Comparison of ENCODE assay signal across 30 mouse cellular contexts in genomic region chr1:136428981-136429380, GRCm38 (mm10). TPM values are rescaled to one million over a fixed set of nuclear protein-coding genes. Genes with fewer than 3 reads are reported as not detected.
DNase-seq lines count a peak whose midpoint lies in the region; ATAC-seq and TF ChIP-seq lines count a peak whose summit lies in the region.
"Had no signal": no experiment of that assay in that cellular context is flagged by ENCODE, and none has a peak within 500 bp of the region (broad histone marks: within the 10 kb centered on the region; RNA-seq: fewer than 3 reads in every experiment).

No protein-coding gene starts in this region.

- in situ Hi-C loops in CH12.LX (cut with MboI; ENCODE audit: low pct_ligation_motif_present, low pct_unique_long_range_greater_than_20kb, low sequenced_read_pairs), result no loop called here

- H3K79me2 ChIP-seq in CH12.LX (replicated peaks; ENCODE audit: control insufficient read depth, extremely low read depth, insufficient read depth, poor library complexity, severe bottlenecking), result no peaks in the 10 kb centered on the region

- no peak for TF ChIP-seq POLR2A in CH12.LX (IDR thresholded peaks at IDR 0.05; ENCODE audit: low read depth, low read length)

- no peaks in the 10 kb centered on the region for H3K27me3 ChIP-seq in liver, embryonic 13.5 days
- H3K27me3 ChIP-seq in liver, embryonic 11.5 days (replicated peaks; ENCODE audit: control insufficient read depth, insufficient read depth, low read length), result no peaks in the 10 kb centered on the region
- no peaks in the 10 kb centered on the region for H3K27me3 ChIP-seq in CH12.LX (replicated peaks)
- H3K27me3 ChIP-seq: embryonic facial prominence, embryonic 13.5 days; forebrain, embryonic 13.5 days; heart, embryonic 12.5 days; heart, embryonic 15.5 days had no signal

- TF ChIP-seq CTCF in CH12.LX (conservative IDR thresholded peaks at IDR 0.05 in 1 of 2, IDR thresholded peaks at IDR 0.05 in 1 of 2; ENCODE audit: low read depth in 2 of 2, low read length in 2 of 2), result no peak

- H3K9ac ChIP-seq in liver, embryonic 13.5 days, result no peak overlapping the region
- H3K9ac ChIP-seq in liver, embryonic 11.5 days (ENCODE audit: low read depth, low read length), result no peak overlapping the region
- no peak overlapping the region for H3K9ac ChIP-seq in CH12.LX (ENCODE audit: insufficient read depth, low read depth)
- H3K9ac ChIP-seq: embryonic facial prominence, embryonic 13.5 days; forebrain, embryonic 13.5 days; heart, embryonic 12.5 days; heart, embryonic 15.5 days; hindbrain, embryonic 14.5 days had no signal

- dilution Hi-C loops in CH12.LX (cut with MboI; ENCODE audit: extremely low pct_ligation_motif_present, extremely low pct_unique_long_range_greater_than_20kb, low sequenced_read_pairs), result no loop called here

- no peaks in the 10 kb centered on the region for H3K9me3 ChIP-seq in liver, embryonic 13.5 days (replicated peaks)
- no peaks in the 10 kb centered on the region for H3K9me3 ChIP-seq in liver, embryonic 11.5 days (ENCODE audit: control insufficient read depth, low read length)
- no peaks in the 10 kb centered on the region for H3K9me3 ChIP-seq in CH12.LX (replicated peaks; ENCODE audit: low read length)
- H3K9me3 ChIP-seq: embryonic facial prominence, embryonic 10.5 days; embryonic facial prominence, embryonic 13.5 days; forebrain, embryonic 13.5 days; heart, embryonic 12.5 days; heart, embryonic 15.5 days had no signal

- TF ChIP-seq RAD21 in CH12.LX (IDR thresholded peaks at IDR 0.05; ENCODE audit: low read depth, low read length), result no peak

- H3K36me3 ChIP-seq in liver, embryonic 13.5 days, result peaks cover 19% of the 10 kb centered on the region; the same call in 1 of the 2 replicates
- peaks cover 3% of the 10 kb centered on the region; the same call in 1 of the 2 replicates for H3K36me3 ChIP-seq in liver, embryonic 11.5 days (ENCODE audit: control insufficient read depth, insufficient read depth, low read length)
- H3K36me3 ChIP-seq in CH12.LX (replicated peaks in 1 of 2; ENCODE audit: control insufficient read depth in 1 of 2, insufficient read depth in 1 of 2, low read length in 1 of 2), result peaks cover 13 to 40% of the 10 kb centered on the region in 2 experiments

- no peak overlapping the region for H3K4me2 ChIP-seq in liver, embryonic 13.5 days
- H3K4me2 ChIP-seq in liver, embryonic 11.5 days, result no peak overlapping the region
- no peak overlapping the region for H3K4me2 ChIP-seq in CH12.LX (ENCODE audit: insufficient read depth, low read depth, poor library complexity, severe bottlenecking)
- H3K4me2 ChIP-seq: embryonic facial prominence, embryonic 13.5 days; forebrain, embryonic 13.5 days; heart, embryonic 12.5 days; heart, embryonic 15.5 days; hindbrain, embryonic 14.5 days had no signal

- TF ChIP-seq EP300 in CH12.LX (IDR thresholded peaks at IDR 0.05; ENCODE audit: low read length), result no peak

- ATAC-seq in liver, embryonic 13.5 days (ENCODE audit: low read depth), result no peak
- ATAC-seq in liver, embryonic 11.5 days (replicated peaks; ENCODE audit: low FRiP score), result no peak
- ATAC-seq in neutrophil, adult 5-6 weeks (ENCODE audit: extremely low read depth, insufficient number of reproducible peaks, low FRiP score, poor library complexity, severe bottlenecking), result peak; percentile 38; the same call in 1 of the 2 replicates
- ATAC-seq: activated CD4-positive, CD25-positive, alpha-beta regulatory T cell, adult 4 months; CD4-positive, CD25-positive, alpha-beta regulatory T cell, adult 4 months; forebrain, embryonic 13.5 days; forebrain, embryonic 16.5 days; hindbrain, postnatal 0 days; inflammation-experienced regulatory T-cells, adult 6 months had no signal

- peaks cover 50% of the 10 kb centered on the region for H3K4me1 ChIP-seq in liver, embryonic 13.5 days (replicated peaks)
- peaks cover 15% of the 10 kb centered on the region for H3K4me1 ChIP-seq in liver, embryonic 11.5 days (replicated peaks; ENCODE audit: control insufficient read depth, insufficient read depth, low read length)
- H3K4me1 ChIP-seq in CH12.LX (ENCODE audit: control insufficient read depth in 1 of 2, insufficient read depth in 2 of 2), result peaks cover 13 to 40% of the 10 kb centered on the region in 2 experiments
- H3K4me1 ChIP-seq: forebrain, embryonic 13.5 days; heart, embryonic 15.5 days had no signal

- WGBS in liver, embryonic 13.5 days (ENCODE audit: insufficient replicate concordance), result 87% methylated on average over 4 of the region's 4 CpGs
- 86% methylated on average over 4 of the region's 4 CpGs for WGBS in liver, embryonic 11.5 days

- H3K27ac ChIP-seq in liver, embryonic 13.5 days, result peak overlapping the region; percentile 91
- H3K27ac ChIP-seq in liver, embryonic 11.5 days (ENCODE audit: low read depth, low read length), result no peak overlapping the region
- H3K27ac ChIP-seq in CH12.LX (ENCODE audit: insufficient read depth, low read depth), result no peak overlapping the region
- H3K27ac ChIP-seq: embryonic facial prominence, embryonic 10.5 days; embryonic facial prominence, embryonic 13.5 days; forebrain, embryonic 13.5 days; gastrocnemius, adult 2 months; heart, embryonic 15.5 days; hindbrain, embryonic 14.5 days; hindbrain, postnatal 0 days had no signal

- no peak overlapping the region for H3K4me3 ChIP-seq in liver, embryonic 13.5 days (replicated peaks)
- no peak overlapping the region for H3K4me3 ChIP-seq in liver, embryonic 11.5 days (ENCODE audit: low read depth, low read length)
- no peak overlapping the region for H3K4me3 ChIP-seq in CH12.LX (replicated peaks in 1 of 3; ENCODE audit: low read depth in 2 of 3, low read length in 2 of 3, poor library complexity in 1 of 3)
- H3K4me3 ChIP-seq: embryonic facial prominence, embryonic 10.5 days; embryonic facial prominence, embryonic 13.5 days; erythroblast, embryonic 14.5 days; forebrain, embryonic 13.5 days; gastrocnemius, adult 2 months; heart, embryonic 12.5 days; heart, embryonic 15.5 days had no signal

- DNase-seq in liver, embryonic 13.5 days, result no peak
- no peak for DNase-seq in liver, embryonic 11.5 days (ENCODE audit: low spot score)
- DNase-seq in CH12.LX (ENCODE audit: extremely low read depth), result peak; percentile 53
- DNase-seq in heart, adult 11 months, result no peak
- DNase-seq in ovary, adult 18-20 months (ENCODE audit: low spot score), result no peak
- DNase-seq: adrenal gland, adult 8-10 months; adrenal gland, postnatal 25 days; cerebellum, adult 11-12 months; cerebellum, adult 8-10 months; cerebellum, postnatal 10 days; cerebellum, postnatal 36 days; embryo, embryonic 11 days; gastrocnemius, adult 2 months; gastrocnemius, postnatal 14 days; heart, adult 18-20 months; heart, postnatal 10 days; heart, postnatal 36 days had no signal

TF ChIP-seq in CH12.LX, 34 proteins besides CTCF, POLR2A, EP300 and RAD21:
- TF ChIP-seq MEF2A (IDR thresholded peaks at IDR 0.05; ENCODE audit: borderline replicate concordance, low read depth, low read length), result peak; percentile 42; the same call in 1 of the 2 replicates
- TF ChIP-seq UBTF (IDR thresholded peaks at IDR 0.05; ENCODE audit: low read depth, low read length), result no peak

RNA-seq across cellular contexts. Expression of gene Ddx59, which starts 13.9 kb away (rescaled TPM):
- 7.2 and 7.6 TPM in 2 replicates for polyA plus RNA-seq in liver, embryonic 13.5 days (2015; fragmentation: Nextera tagmentation; extraction: Ambion mirVana)
- 9.4 and 11.5 TPM in 2 replicates for polyA plus RNA-seq in liver, embryonic 11.5 days (2014; fragmentation: Nextera tagmentation; extraction: Ambion mirVana)
- total RNA-seq in CH12.LX (2012; rRNA removed) (7.2 and 9.0 TPM in 2 replicates), CH12.LX (2014; rRNA removed) (10.9 and 12.2 TPM in 2 replicates)
- 6.9 and 8.1 TPM in 2 replicates for polyA plus RNA-seq in CH12.LX (2012; ENCODE audit: insufficient read length, low read depth)
- 14.2 and 14.7 TPM in 2 replicates for total RNA-seq in neutrophil, adult 5-6 weeks (2017)

RNA-seq across cellular contexts. Expression of gene Kif14, which starts 37.2 kb away (rescaled TPM):
- polyA plus RNA-seq in liver, embryonic 13.5 days (2015; fragmentation: Nextera tagmentation; extraction: Ambion mirVana), result 4.8 and 6.7 TPM in 2 replicates
- polyA plus RNA-seq in liver, embryonic 11.5 days (2014; fragmentation: Nextera tagmentation; extraction: Ambion mirVana), result 9.3 and 11.3 TPM in 2 replicates
- 7.8 and 9.2 TPM in 2 replicates for total RNA-seq in CH12.LX (2012; rRNA removed)
- 4.5 and 5.5 TPM in 2 replicates for total RNA-seq in CH12.LX (2014; rRNA removed)
- 12.0 and 12.7 TPM in 2 replicates for polyA plus RNA-seq in CH12.LX (2012; ENCODE audit: insufficient read length, low read depth)
- 0.12 TPM in 2 replicates for total RNA-seq in neutrophil, adult 5-6 weeks (2017)
